Mouse (Mus musculus): ENCODE results near the gene Hist1h2be. TPM values are rescaled to one million over a fixed set of nuclear protein-coding genes. Genes with fewer than 3 reads are reported as not detected.
"Not testable (repeated sequence)": the region's sequence is repeated elsewhere in the genome, so short reads cannot be mapped to it uniquely, and the experiment has no call there.

The Hist1h2be gene
- polyA plus RNA-seq, 1 experiment: 2.8 TPM

GRCm38 (mm10) chr13:23572218-23573033 is 48.5 kb downstream of the Hist1h2be start:
- no peak for DNase-seq (ENCODE audit: low read depth in 1 of 2, low spot score in 2 of 2)
- no peak for TF ChIP-seq POLR2A (IDR thresholded peaks at IDR 0.05; ENCODE audit: low read depth, low read length)
- no peak for TF ChIP-seq CTCF (IDR thresholded peaks at IDR 0.05; ENCODE audit: extremely low read depth, insufficient read depth, insufficient read length, insufficient replicate concordance)
- no peak overlapping the region for H3K27ac ChIP-seq (ENCODE audit: insufficient read depth, low read length)
- peaks cover 2% of the 10 kb centered on the region; the same call in 1 of the 2 replicates for H3K4me1 ChIP-seq (ENCODE audit: control insufficient read depth, insufficient read depth, insufficient read length)
- peak overlapping the region; percentile 30; the same call in 1 of the 2 replicates for H3K4me3 ChIP-seq (ENCODE audit: extremely low read depth, insufficient read depth, insufficient read length)
- H3K36me3 ChIP-seq (ENCODE audit: control insufficient read depth, insufficient read depth, low read length): no peaks in the 10 kb centered on the region
- no peaks in the 10 kb centered on the region for H3K27me3 ChIP-seq (ENCODE audit: control insufficient read depth, insufficient read depth, low read length)
- WGBS: 32% methylated on average over 2 of the region's 2 CpGs

- peak overlapping the region; percentile 54 for H3K4me3 ChIP-seq (ENCODE audit: extremely low read depth, insufficient read depth, insufficient read length)
- not testable (repeated sequence) for H3K27me3 ChIP-seq (ENCODE audit: control insufficient read depth, insufficient read depth, low read length); H3K4me1 ChIP-seq (ENCODE audit: control insufficient read depth, insufficient read depth, insufficient read length); DNase-seq (ENCODE audit: low read depth in 1 of 2, low spot score in 2 of 2); H3K36me3 ChIP-seq (ENCODE audit: control insufficient read depth, insufficient read depth, low read length)
- under 1% methylated on average over 17 of the region's 34 CpGs for WGBS
- H3K27ac ChIP-seq (ENCODE audit: insufficient read depth, low read length): peak overlapping the region; percentile 92
These were observed 49.3 kb downstream of the Hist1h2be start for GRCm38 (mm10) chr13:23571504-23572217.

- peak within 1 kb of the TSS; percentile 99 for H3K27ac ChIP-seq (ENCODE audit: insufficient read depth, low read length)
- DNase-seq (ENCODE audit: low read depth in 1 of 2, low spot score in 2 of 2): peak; percentile 48 to 91
- H3K36me3 ChIP-seq (ENCODE audit: control insufficient read depth, insufficient read depth, low read length): no peaks in the 10 kb centered on the region
- no peaks in the 10 kb centered on the region for H3K27me3 ChIP-seq (ENCODE audit: control insufficient read depth, insufficient read depth, low read length)
- H3K4me3 ChIP-seq (ENCODE audit: extremely low read depth, insufficient read depth, insufficient read length): peak within 1 kb of the TSS; percentile 61
- under 1% methylated on average over 18 of the region's 18 CpGs for WGBS
- H3K4me1 ChIP-seq (ENCODE audit: control insufficient read depth, insufficient read depth, insufficient read length): no peaks in the 10 kb centered on the region
- TF ChIP-seq POLR2A (IDR thresholded peaks at IDR 0.05; ENCODE audit: low read depth, low read length) (no peak; the same call in 1 of the 2 replicates), CTCF (IDR thresholded peaks at IDR 0.05; ENCODE audit: extremely low read depth, insufficient read depth, insufficient read length, insufficient replicate concordance) (no peak)
These were observed 49.9 kb downstream of the Hist1h2be start, which contains the start of the genes Hist1h2ae and Hist1h2bg for GRCm38 (mm10) chr13:23571022-23571503. Gene Hist1h2ae, minus strand, starts transcription at chr13:23571220. Gene Hist1h2bg, plus strand, starts transcription at chr13:23571396.

- not testable (repeated sequence) for H3K27me3 ChIP-seq (ENCODE audit: control insufficient read depth, insufficient read depth, low read length); H3K4me1 ChIP-seq (ENCODE audit: control insufficient read depth, insufficient read depth, insufficient read length); DNase-seq (ENCODE audit: low read depth in 1 of 2, low spot score in 2 of 2); H3K36me3 ChIP-seq (ENCODE audit: control insufficient read depth, insufficient read depth, low read length)
- Histone ChIP-seq H3K4me3 (ENCODE audit: extremely low read depth, insufficient read depth, insufficient read length) (peak overlapping the region; percentile 61), H3K27ac (ENCODE audit: insufficient read depth, low read length) (peak overlapping the region; percentile 99)
- 3% methylated on average over 29 of the region's 41 CpGs for WGBS
These were observed 50.5 kb downstream of the Hist1h2be start for GRCm38 (mm10) chr13:23570261-23571021.

GRCm38 (mm10) chr13:23564482-23564881 is 56.4 kb downstream of the Hist1h2be start:
- DNase-seq (ENCODE audit: low read depth in 1 of 2, low spot score in 2 of 2): no peak
- no peaks in the 10 kb centered on the region for H3K36me3 ChIP-seq (ENCODE audit: control insufficient read depth, insufficient read depth, low read length)
- 89% methylated on average over 2 of the region's 2 CpGs for WGBS
- H3K27ac ChIP-seq (ENCODE audit: insufficient read depth, low read length): no peak overlapping the region
- H3K4me3 ChIP-seq (ENCODE audit: extremely low read depth, insufficient read depth, insufficient read length): no peak overlapping the region
- no peaks in the 10 kb centered on the region for H3K27me3 ChIP-seq (ENCODE audit: control insufficient read depth, insufficient read depth, low read length)
- TF ChIP-seq POLR2A (IDR thresholded peaks at IDR 0.05; ENCODE audit: low read depth, low read length): no peak
- no peaks in the 10 kb centered on the region for H3K4me1 ChIP-seq (ENCODE audit: control insufficient read depth, insufficient read depth, insufficient read length)

- no peak for DNase-seq (ENCODE audit: low read depth in 1 of 2, low spot score in 2 of 2)
These were observed 58.0 kb downstream of the Hist1h2be start for GRCm38 (mm10) chr13:23562699-23563462.

More at GRCm38 (mm10) chr13:23562699-23563462, 58.0 kb downstream of the Hist1h2be start:
- 5% methylated on average over 18 of the region's 18 CpGs for WGBS
- H3K4me1 ChIP-seq (ENCODE audit: control insufficient read depth, insufficient read depth, insufficient read length): no peaks in the 10 kb centered on the region
- no peaks in the 10 kb centered on the region for H3K36me3 ChIP-seq (ENCODE audit: control insufficient read depth, insufficient read depth, low read length)
- peak overlapping the region; percentile 51 for H3K4me3 ChIP-seq (ENCODE audit: extremely low read depth, insufficient read depth, insufficient read length)
- TF ChIP-seq POLR2A (IDR thresholded peaks at IDR 0.05; ENCODE audit: low read depth, low read length) (no peak), CTCF (IDR thresholded peaks at IDR 0.05; ENCODE audit: extremely low read depth, insufficient read depth, insufficient read length, insufficient replicate concordance) (no peak)
- peak overlapping the region; percentile 86 for H3K27ac ChIP-seq (ENCODE audit: insufficient read depth, low read length)
- H3K27me3 ChIP-seq (ENCODE audit: control insufficient read depth, insufficient read depth, low read length): no peaks in the 10 kb centered on the region

Data from spleen, adult 2 months (tissue).